9 mouse cellular contexts compared by ENCODE assay signal in the genomic region with DNA sequence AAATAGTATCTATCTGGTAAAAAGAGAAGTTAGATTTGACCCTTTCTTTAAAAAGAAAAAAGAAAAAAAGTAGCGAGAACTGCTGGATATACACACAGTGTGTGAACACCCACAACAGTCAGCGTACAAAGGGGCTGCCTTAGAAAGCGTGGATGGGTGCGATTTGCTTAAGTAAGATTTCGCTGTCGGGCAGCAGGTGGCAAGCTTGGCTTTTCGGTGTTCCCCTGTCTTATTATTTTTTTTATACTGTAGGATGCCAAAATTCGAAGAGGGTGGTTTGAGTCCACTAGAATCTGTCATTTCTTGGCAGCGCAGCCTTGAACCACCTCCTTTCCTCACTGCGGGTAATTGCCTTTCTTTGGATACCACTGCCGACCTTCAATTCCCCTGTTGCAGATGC.
DNase-seq lines count a peak whose midpoint lies in the region; ATAC-seq and TF ChIP-seq lines count a peak whose summit lies in the region.
"Had no signal": no experiment of that assay in that cellular context is flagged by ENCODE, and none has a peak within 500 bp of the region (broad histone marks: within the 10 kb centered on the region; RNA-seq: fewer than 3 reads in every experiment).

No protein-coding gene starts in this region.

- ATAC-seq in midbrain, embryonic 14.5 days (ENCODE audit: low FRiP score, low TSS enrichment), result no peak
- ATAC-seq in midbrain, embryonic 15.5 days (replicated peaks), result no peak

- H3K9ac ChIP-seq in midbrain, embryonic 14.5 days (replicated peaks; ENCODE audit: low read length), result no peak overlapping the region
- no peak overlapping the region for H3K9ac ChIP-seq in midbrain, embryonic 15.5 days

- peak; percentile 44 for DNase-seq in adrenal gland, postnatal 14 days
- DNase-seq in adrenal gland, adult 18-20 months (ENCODE audit: low spot score in 2 of 2), result no peak
- DNase-seq in midbrain, embryonic 14.5 days, result peak; percentile 39
- DNase-seq in layer of hippocampus, postnatal 10 days (ENCODE audit: low spot score in 2 of 2), result peak; percentile 32 to 48
- peak; percentile 51 for DNase-seq in right cerebral cortex, postnatal 25 days
- no peak for DNase-seq in thymus, adult 2 months
- DNase-seq in spleen, adult 12 weeks (ENCODE audit: low spot score), result no peak
- DNase-seq: cerebellum, adult 9-10 months had no signal

- no peaks in the 10 kb centered on the region for H3K9me3 ChIP-seq in midbrain, embryonic 14.5 days (ENCODE audit: control insufficient read depth, low read length)
- H3K9me3 ChIP-seq in midbrain, embryonic 15.5 days, result no peaks in the 10 kb centered on the region

- no peaks in the 10 kb centered on the region for H3K36me3 ChIP-seq in midbrain, embryonic 14.5 days (ENCODE audit: control insufficient read depth, insufficient read depth, low read length)
- H3K36me3 ChIP-seq in midbrain, embryonic 15.5 days (replicated peaks), result no peaks in the 10 kb centered on the region
- no peaks in the 10 kb centered on the region for H3K36me3 ChIP-seq in thymus, adult 2 months (ENCODE audit: control insufficient read depth, insufficient read depth, low read length)

- H3K27ac ChIP-seq in midbrain, embryonic 14.5 days (replicated peaks; ENCODE audit: low read depth, low read length), result no peak overlapping the region
- H3K27ac ChIP-seq in midbrain, embryonic 15.5 days, result no peak overlapping the region
- H3K27ac ChIP-seq in thymus, adult 2 months (ENCODE audit: control insufficient read depth, insufficient read depth, low read length), result no peak overlapping the region

- no peak for TF ChIP-seq CTCF in thymus, adult 2 months (IDR thresholded peaks at IDR 0.05; ENCODE audit: borderline replicate concordance, control insufficient read depth, extremely low read depth, insufficient read depth, low read length, poor library complexity)

- no peaks in the 10 kb centered on the region for H3K27me3 ChIP-seq in midbrain, embryonic 14.5 days (ENCODE audit: control insufficient read depth, insufficient read depth, low read length)
- no peaks in the 10 kb centered on the region for H3K27me3 ChIP-seq in midbrain, embryonic 15.5 days (replicated peaks)
- no peaks in the 10 kb centered on the region for H3K27me3 ChIP-seq in thymus, adult 2 months (ENCODE audit: control insufficient read depth, insufficient read depth, low read length)

- no peaks in the 10 kb centered on the region for H3K4me1 ChIP-seq in midbrain, embryonic 14.5 days (ENCODE audit: control insufficient read depth, insufficient read depth, low read length)
- no peaks in the 10 kb centered on the region for H3K4me1 ChIP-seq in midbrain, embryonic 15.5 days
- no peaks in the 10 kb centered on the region for H3K4me1 ChIP-seq in thymus, adult 2 months (replicated peaks; ENCODE audit: control insufficient read depth, insufficient read depth, low read length)

- 76% methylated on average over 11 of the region's 11 CpGs for WGBS in midbrain, embryonic 14.5 days
- 72% methylated on average over 11 of the region's 11 CpGs for WGBS in midbrain, embryonic 15.5 days
- 78% methylated on average over 11 of the region's 11 CpGs for WGBS in thymus, adult 2 months

- H3K4me2 ChIP-seq in midbrain, embryonic 14.5 days (ENCODE audit: low read length), result no peak overlapping the region
- no peak overlapping the region for H3K4me2 ChIP-seq in midbrain, embryonic 15.5 days

- H3K4me3 ChIP-seq in midbrain, embryonic 14.5 days (replicated peaks; ENCODE audit: low read depth, low read length), result no peak overlapping the region
- no peak overlapping the region for H3K4me3 ChIP-seq in midbrain, embryonic 15.5 days
- no peak overlapping the region for H3K4me3 ChIP-seq in thymus, adult 2 months (ENCODE audit: control insufficient read depth, insufficient read depth, low read length)

- no peak for TF ChIP-seq POLR2A in thymus, adult 2 months (IDR thresholded peaks at IDR 0.05; ENCODE audit: control insufficient read depth, extremely low read depth, insufficient read depth, low read length, poor library complexity)

Comparison
In these comparisons a context has a peak if more than half of its experiments do, and no peak if none do; other contexts are left out.
1. DNase-seq: peak in adrenal gland, postnatal 14 days (single experiment), midbrain, embryonic 14.5 days (single experiment), layer of hippocampus, postnatal 10 days (2 of 2) and right cerebral cortex, postnatal 25 days (single experiment); none in adrenal gland, adult 18-20 months (0 of 2), thymus, adult 2 months (single experiment) and spleen, adult 12 weeks (single experiment).